Mouse (Mus musculus) gastrocnemius, adult 2 months (tissue): Measurements from ENCODE around the gene Ap1s3. TPM values are rescaled to one million over a fixed set of nuclear protein-coding genes. Genes with fewer than 3 reads are reported as not detected.

Experiments
- DNase-seq: peaks from one replicate; pipeline ENCODE4 v3.0.0; 2022
- H3K27ac ChIP-seq: fragments of 200-600 bp; 2 replicates; pipeline ENCODE4 v1.8.1; 2022; ENCODE audit warnings: mild to moderate bottlenecking
- H3K4me3 ChIP-seq: fragments of 200-600 bp; 2 replicates; pipeline ENCODE4 v1.8.1; 2022; ENCODE audit warnings: mild to moderate bottlenecking, moderate library complexity
- CTCF ChIP-seq: fragments of 200-600 bp; IDR thresholded peaks from 2 replicates; pipeline ENCODE4 v1.8.1; 2022; ENCODE audit warnings: antibody characterized with exemption, mild to moderate bottlenecking, moderate library complexity
- intact Hi-C: fragments of 180-260 bp; cut with DNase I; formaldehyde crosslinking; loops from one replicate; pipeline ENCODE4 v1.15.1; 2025
- long read RNA-seq, 2 experiments: library from polyadenylated mRNA; stranded (forward); transcript quantifications; one replicate each; pipeline ENCODE4 v2.0.0; 2021
- total RNA-seq, 2 experiments: library from RNA; stranded (reverse); gene quantifications; 2 replicates each; pipeline ENCODE4 v1.2.3; 2021

Gene Ap1s3
- not detected for total RNA-seq
- long read RNA-seq, experiment 1, result 0 reads
- long read RNA-seq, experiment 2, result 0 reads

GRCm38 (mm10) chr1:79671543-79672337, at the start of gene Ap1s3:
Gene Ap1s3, minus strand, starts transcription at chr1:79671972.
- DNase-seq, result peak; percentile 30
- intact Hi-C loops, result no loop called here
- H3K4me3 ChIP-seq, result peak within 1 kb of the TSS; percentile 75
- no peak within 1 kb of the TSS for H3K27ac ChIP-seq
- no peak for TF ChIP-seq CTCF

GRCm38 (mm10) chr1:79714152-79714923, 42.6 kb upstream of the Ap1s3 start:
- TF ChIP-seq CTCF, result no peak
- no peak for DNase-seq
- no peak overlapping the region for H3K4me3 ChIP-seq
- peak overlapping the region; percentile 24; the same call in 1 of the 2 replicates for H3K27ac ChIP-seq
- intact Hi-C loops, result loop anchor here (5.0 kb wide), 1 partner anchor 48 kb away; no protein-coding TSS in a partner anchor

DNA sequence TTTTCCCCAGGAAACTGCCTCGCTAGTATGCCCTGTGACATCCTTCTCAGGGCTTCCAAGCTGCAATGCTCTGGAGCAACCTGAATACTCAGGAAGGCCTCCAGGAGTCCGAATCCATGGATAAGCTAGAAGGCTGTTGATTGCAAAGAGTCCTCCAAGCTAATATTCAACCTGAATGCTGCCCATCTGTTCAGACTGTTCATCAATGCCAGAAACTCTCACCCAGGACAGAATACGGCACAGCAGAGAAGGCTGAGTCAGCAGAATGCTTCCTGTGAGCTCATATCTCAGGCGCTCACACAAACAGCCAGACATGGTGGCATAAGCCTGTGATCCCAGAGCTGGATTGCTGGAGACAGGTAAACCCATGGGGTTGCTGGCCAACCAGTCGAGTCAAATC, 41.3 kb upstream of the Ap1s3 start:
- intact Hi-C loops, result loop anchor here (5.0 kb wide), 1 partner anchor 49 kb away; no protein-coding TSS in a partner anchor
- TF ChIP-seq CTCF, result no peak
- H3K4me3 ChIP-seq, result no peak overlapping the region
- no peak overlapping the region for H3K27ac ChIP-seq
- no peak for DNase-seq

DNA sequence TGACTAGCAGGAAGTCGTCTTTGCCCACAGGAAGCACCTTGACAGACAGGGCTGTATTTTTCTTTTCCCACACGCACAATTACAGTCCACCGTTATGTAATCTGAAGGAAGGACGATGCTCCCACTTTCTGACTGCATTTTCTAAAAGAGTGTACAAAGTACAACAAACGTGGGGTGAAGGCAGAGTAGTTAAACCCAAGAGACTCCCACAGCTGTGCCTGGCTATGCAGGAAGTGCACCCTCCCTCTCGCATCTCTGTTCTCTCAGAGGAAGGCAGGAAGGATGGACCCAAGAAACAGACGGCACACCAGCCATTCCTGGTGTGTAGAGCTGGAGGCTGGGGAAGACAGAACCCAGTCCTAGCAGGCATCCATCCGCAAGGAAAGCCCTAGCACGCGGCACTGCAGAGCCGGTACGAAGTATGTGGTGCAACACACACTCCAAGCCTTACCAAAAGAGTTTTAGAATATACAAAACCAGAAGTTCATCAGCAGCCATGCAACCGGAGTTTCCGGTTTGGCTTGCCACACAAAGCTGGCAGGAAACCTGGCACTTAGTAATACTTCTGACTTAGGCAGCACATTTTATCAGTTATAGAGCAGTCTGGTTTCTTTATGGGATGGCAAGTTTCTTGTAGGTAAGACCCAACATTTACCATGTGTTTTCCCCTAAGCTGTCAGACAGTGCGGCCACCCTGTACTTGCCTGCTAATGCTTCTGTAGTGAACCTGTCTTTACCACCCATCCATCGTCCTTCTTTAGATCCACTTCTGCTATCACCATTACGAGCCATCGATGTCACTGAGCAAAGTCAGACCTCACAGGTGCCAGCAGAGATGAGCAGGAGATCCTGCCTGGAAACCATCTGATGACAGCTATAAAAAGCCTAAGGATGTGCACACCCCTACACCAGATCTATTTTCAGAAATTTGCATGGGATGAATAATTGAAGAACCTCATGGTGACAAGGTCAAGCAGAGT, 39.7 kb upstream of the Ap1s3 start:
- peak overlapping the region; percentile 48 for H3K27ac ChIP-seq
- intact Hi-C loops, result loop anchor here (5.0 kb wide), 1 partner anchor 51 kb away; no protein-coding TSS in a partner anchor
- no peak overlapping the region; the same call in 1 of the 2 replicates for H3K4me3 ChIP-seq
- no peak for DNase-seq
- no peak for TF ChIP-seq CTCF

DNA sequence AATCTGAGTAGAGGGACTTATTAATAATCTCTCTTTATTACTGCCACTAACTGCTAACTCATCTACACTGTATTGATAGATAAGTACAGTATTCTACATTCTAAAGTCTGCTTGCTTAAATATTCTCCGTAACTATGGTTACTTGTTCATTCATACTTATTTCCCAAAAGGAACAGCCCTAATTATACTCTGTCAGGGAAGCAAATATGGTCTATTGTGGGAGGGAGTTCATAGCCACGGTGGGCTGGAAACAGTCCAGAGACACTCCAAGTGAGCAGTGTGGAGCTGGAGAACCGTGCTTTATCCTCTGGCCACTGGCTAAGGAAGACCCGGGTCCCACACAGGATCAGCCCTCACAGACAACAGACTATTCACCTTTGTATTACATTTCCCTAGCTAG, 38.9 kb upstream of the Ap1s3 start:
- intact Hi-C loops, result loop anchor here (5.0 kb wide), 1 partner anchor 52 kb away; no protein-coding TSS in a partner anchor
- Histone ChIP-seq H3K4me3 (no peak overlapping the region; the same call in 1 of the 2 replicates), H3K27ac (peak overlapping the region; percentile 48)
- no peak for TF ChIP-seq CTCF
- DNase-seq, result no peak

GRCm38 (mm10) chr1:79710216-79710615, 38.4 kb upstream of the Ap1s3 start:
- TF ChIP-seq CTCF, result no peak
- intact Hi-C loops, result loop anchor here (5.0 kb wide), 1 partner anchor 52 kb away; no protein-coding TSS in a partner anchor
- no peak for DNase-seq
- Histone ChIP-seq H3K27ac (no peak overlapping the region), H3K4me3 (no peak overlapping the region)

DNA sequence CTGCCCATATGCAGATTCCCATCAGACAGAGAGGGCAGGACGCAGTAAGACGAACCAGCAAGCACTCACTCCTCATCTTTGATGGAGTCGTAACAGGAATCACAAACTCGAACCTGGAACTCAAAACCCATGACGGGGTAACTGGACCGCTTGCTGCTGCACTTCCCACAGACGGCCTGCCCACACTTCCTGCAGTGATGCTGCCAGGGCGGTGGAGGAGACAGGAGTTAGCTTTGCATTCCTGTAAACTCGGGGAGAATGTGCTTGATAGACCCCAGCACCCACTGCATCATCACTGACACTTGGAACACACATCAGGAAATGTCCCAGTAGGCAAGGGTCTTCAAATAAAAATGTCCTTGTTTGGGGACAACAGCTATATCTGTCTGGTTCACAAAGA, 35.6 kb upstream of the Ap1s3 start:
- H3K27ac ChIP-seq, result no peak overlapping the region
- intact Hi-C loops, result loop anchor here (5.0 kb wide), 1 partner anchor 45 kb away; no protein-coding TSS in a partner anchor
- no peak overlapping the region for H3K4me3 ChIP-seq
- TF ChIP-seq CTCF, result no peak
- no peak for DNase-seq

DNA sequence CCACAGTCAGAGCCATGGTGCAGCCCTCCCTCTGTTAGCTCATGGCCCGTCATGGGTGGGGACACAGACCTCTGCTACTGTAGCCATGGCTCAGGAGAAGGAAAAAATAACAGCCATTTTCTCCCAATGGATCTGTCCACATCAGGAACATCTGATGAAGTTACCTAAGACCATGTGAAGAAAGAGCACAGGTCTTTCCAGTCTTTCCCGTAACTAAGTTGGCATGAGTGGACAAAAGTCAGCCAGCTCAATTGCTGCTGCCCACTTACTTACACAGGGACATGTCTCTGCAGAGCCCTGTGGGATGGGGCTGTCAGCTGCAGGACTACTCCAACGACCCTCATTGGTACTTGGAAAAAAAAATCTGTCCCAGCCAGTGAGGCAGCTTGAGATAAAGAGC, 34.9 kb upstream of the Ap1s3 start:
- no peak overlapping the region for H3K27ac ChIP-seq
- no peak for DNase-seq
- TF ChIP-seq CTCF, result no peak
- H3K4me3 ChIP-seq, result no peak overlapping the region
- intact Hi-C loops, result loop anchor here (5.0 kb wide), 1 partner anchor 46 kb away; no protein-coding TSS in a partner anchor

DNA sequence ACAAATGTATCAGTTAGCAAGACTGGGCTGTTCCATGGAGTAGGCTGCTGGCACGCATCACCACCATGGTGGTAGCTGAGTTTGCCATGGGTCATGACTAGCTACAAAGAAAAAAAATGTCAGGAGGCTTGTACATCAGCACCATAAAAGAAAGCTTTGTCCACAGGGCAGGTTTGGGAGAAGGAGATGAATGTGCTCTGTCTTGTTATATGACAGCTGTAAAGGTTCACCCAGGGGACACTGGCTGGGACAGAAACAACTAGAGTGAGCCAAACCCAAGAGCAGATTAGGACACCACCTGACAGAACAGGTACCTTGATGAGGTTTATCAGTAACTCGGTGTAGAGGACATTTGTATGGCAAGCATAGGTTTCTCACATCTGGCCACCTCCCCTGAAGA, 32.9 kb upstream of the Ap1s3 start:
- no peak for TF ChIP-seq CTCF
- intact Hi-C loops, result loop anchor here (5.0 kb wide), 1 partner anchor 48 kb away; no protein-coding TSS in a partner anchor
- H3K27ac ChIP-seq, result no peak overlapping the region
- DNase-seq, result no peak
- no peak overlapping the region for H3K4me3 ChIP-seq

DNA sequence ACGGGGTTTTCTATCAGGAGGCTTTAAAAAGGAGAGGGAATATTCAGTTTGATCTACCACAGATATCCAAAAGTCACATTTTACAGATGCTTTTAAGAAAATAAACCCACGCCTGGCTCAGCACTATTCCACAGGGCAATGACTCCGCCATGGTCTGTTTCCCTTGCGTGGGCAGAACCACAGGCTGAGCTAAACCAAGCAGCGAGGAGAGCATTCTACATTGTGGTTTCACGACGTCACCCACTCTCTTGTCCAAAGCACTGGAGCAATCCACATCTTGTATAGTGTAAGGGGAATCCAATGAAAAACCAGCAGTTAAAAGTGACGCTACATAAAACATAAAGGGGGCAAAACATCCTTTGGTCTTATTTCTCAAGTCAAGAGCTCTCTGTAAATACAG, 31.7 kb upstream of the Ap1s3 start:
- intact Hi-C loops, result no loop called here
- no peak overlapping the region for H3K27ac ChIP-seq
- no peak overlapping the region for H3K4me3 ChIP-seq
- no peak for TF ChIP-seq CTCF
- DNase-seq, result no peak

- Histone ChIP-seq H3K4me3 (no peak overlapping the region), H3K27ac (no peak overlapping the region)
- DNase-seq, result no peak
- intact Hi-C loops, result no loop called here
- TF ChIP-seq CTCF, result no peak
Observed at GRCm38 (mm10) chr1:79698506-79698905, 26.7 kb upstream of the Ap1s3 start.

DNA sequence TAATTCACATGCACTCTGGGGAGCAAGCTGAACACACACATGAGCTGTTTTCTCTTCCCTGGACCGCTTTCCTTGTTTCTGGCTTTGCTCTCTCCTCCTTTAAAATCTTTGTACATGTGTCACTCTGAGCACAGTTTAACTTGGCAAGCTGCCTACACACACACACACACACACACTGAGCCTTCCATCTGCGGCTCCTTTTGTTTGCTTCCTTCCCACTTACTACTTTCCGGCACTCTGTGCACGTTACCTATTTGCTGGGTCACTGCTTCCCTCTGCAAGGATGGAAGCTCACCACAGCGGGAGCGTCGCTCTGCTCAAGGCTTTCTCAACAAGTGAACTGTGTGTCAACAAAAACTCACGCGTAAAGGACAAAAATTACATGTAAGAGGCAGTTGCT, 25.6 kb upstream of the Ap1s3 start:
- intact Hi-C loops, result no loop called here
- H3K4me3 ChIP-seq, result no peak overlapping the region
- no peak for DNase-seq
- no peak for TF ChIP-seq CTCF
- no peak overlapping the region for H3K27ac ChIP-seq
